Comparison of ENCODE assay signal across 8 mouse cellular contexts in the genomic region with DNA sequence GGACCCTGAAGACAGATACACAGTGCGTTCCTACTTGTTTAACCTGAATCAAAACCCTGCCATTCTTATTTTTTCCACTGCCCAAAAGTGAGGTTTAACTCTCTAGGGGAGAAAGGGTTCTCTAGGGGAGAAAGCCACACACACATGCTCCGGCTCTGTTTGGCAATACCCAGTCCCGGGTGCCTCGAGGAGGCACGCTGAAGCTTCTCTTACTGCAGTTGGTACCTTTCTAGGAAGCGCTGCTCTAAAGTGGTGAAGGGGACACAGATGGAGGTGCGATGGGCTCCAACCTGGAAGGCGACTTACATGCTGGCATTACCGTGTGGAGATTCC. TPM values are rescaled to one million over a fixed set of nuclear protein-coding genes. Genes with fewer than 3 reads are reported as not detected.
A peak's percentile ranks its signal among the peaks of the same experiment; 100 is the strongest.
DNase-seq lines count a peak whose midpoint lies in the region; ATAC-seq and TF ChIP-seq lines count a peak whose summit lies in the region.

No protein-coding gene starts in this region.

- H3K36me3 ChIP-seq in thymus, adult 2 months (ENCODE audit: control insufficient read depth, insufficient read depth, low read length), result no peaks in the 10 kb centered on the region
- H3K36me3 ChIP-seq in liver, embryonic 12.5 days, result no peaks in the 10 kb centered on the region
- no peaks in the 10 kb centered on the region for H3K36me3 ChIP-seq in stomach, embryonic 16.5 days (ENCODE audit: control insufficient read depth, insufficient read depth, low read length)

- WGBS in thymus, adult 2 months, result 14% methylated on average over 9 of the region's 9 CpGs
- WGBS in liver, embryonic 12.5 days (ENCODE audit: insufficient replicate concordance), result 4% methylated on average over 9 of the region's 9 CpGs
- 7% methylated on average over 9 of the region's 9 CpGs for WGBS in stomach, embryonic 16.5 days

- H3K9me3 ChIP-seq in liver, embryonic 12.5 days (replicated peaks), result no peaks in the 10 kb centered on the region
- H3K9me3 ChIP-seq in stomach, embryonic 16.5 days (replicated peaks; ENCODE audit: control insufficient read depth, low read length), result no peaks in the 10 kb centered on the region; the same call in 1 of the 2 replicates

- H3K27me3 ChIP-seq in thymus, adult 2 months (ENCODE audit: control insufficient read depth, insufficient read depth, low read length), result peaks cover 6% of the 10 kb centered on the region; the same call in 1 of the 2 replicates
- peaks cover 38% of the 10 kb centered on the region for H3K27me3 ChIP-seq in liver, embryonic 12.5 days (replicated peaks)
- H3K27me3 ChIP-seq in stomach, embryonic 16.5 days (ENCODE audit: control insufficient read depth, insufficient read depth, low read length), result no peaks in the 10 kb centered on the region; the same call in 1 of the 2 replicates

- DNase-seq in frontal cortex, adult 2 months (ENCODE audit: extremely low spot score in 1 of 2, low spot score in 1 of 2), result no peak
- DNase-seq in thymus, adult 2 months, result no peak
- no peak for DNase-seq in thymus, postnatal 25 days
- DNase-seq in ovary, postnatal 10 days (ENCODE audit: low spot score), result no peak
- no peak for DNase-seq in cerebellum, adult 11 months

- no peak overlapping the region for H3K9ac ChIP-seq in liver, embryonic 12.5 days
- H3K9ac ChIP-seq in stomach, embryonic 16.5 days (ENCODE audit: low read length), result peak overlapping the region; percentile 81

- peak; percentile 73 for ATAC-seq in frontal cortex, adult (ENCODE audit: low TSS enrichment)
- ATAC-seq in liver, embryonic 12.5 days, result no peak
- ATAC-seq in stomach, embryonic 16.5 days (ENCODE audit: insufficient read depth, low FRiP score), result no peak

- peak overlapping the region; percentile 1; the same call in 1 of the 2 replicates for H3K4me3 ChIP-seq in thymus, adult 2 months (ENCODE audit: control insufficient read depth, insufficient read depth, low read length)
- H3K4me3 ChIP-seq in liver, embryonic 12.5 days, result peak overlapping the region; percentile 58
- peak overlapping the region; percentile 79 for H3K4me3 ChIP-seq in stomach, embryonic 16.5 days (replicated peaks; ENCODE audit: low read length)

- no peaks in the 10 kb centered on the region for H3K4me1 ChIP-seq in thymus, adult 2 months (replicated peaks; ENCODE audit: control insufficient read depth, insufficient read depth, low read length)
- no peaks in the 10 kb centered on the region for H3K4me1 ChIP-seq in liver, embryonic 12.5 days
- H3K4me1 ChIP-seq in stomach, embryonic 16.5 days (ENCODE audit: control insufficient read depth, insufficient read depth, low read length), result no peaks in the 10 kb centered on the region

- no peak overlapping the region for H3K27ac ChIP-seq in thymus, adult 2 months (ENCODE audit: control insufficient read depth, insufficient read depth, low read length)
- no peak overlapping the region for H3K27ac ChIP-seq in liver, embryonic 12.5 days
- no peak overlapping the region for H3K27ac ChIP-seq in stomach, embryonic 16.5 days (ENCODE audit: low read length)

- no peak for TF ChIP-seq CTCF in thymus, adult 2 months (IDR thresholded peaks at IDR 0.05; ENCODE audit: borderline replicate concordance, control insufficient read depth, extremely low read depth, insufficient read depth, low read length, poor library complexity)

- no peak for TF ChIP-seq POLR2A in thymus, adult 2 months (IDR thresholded peaks at IDR 0.05; ENCODE audit: control insufficient read depth, extremely low read depth, insufficient read depth, low read length, poor library complexity)

- peak overlapping the region; percentile 74 for H3K4me2 ChIP-seq in liver, embryonic 12.5 days
- H3K4me2 ChIP-seq in stomach, embryonic 16.5 days (ENCODE audit: low read depth, low read length), result peak overlapping the region; percentile 100

RNA-seq across cellular contexts. Expression of a gene that starts 0.9 kb away (rescaled TPM):
- 1.4 and 2.5 TPM in 2 replicates for polyA plus RNA-seq in frontal cortex, adult 2 months (2012; rRNA removed)
- polyA plus RNA-seq in thymus, adult 2 months (2012; rRNA removed), result 0.93 and 1.1 TPM in 2 replicates
- 0.78 and 1.1 TPM in 2 replicates for polyA plus RNA-seq in liver, embryonic 12.5 days (2016; fragmentation: Nextera tagmentation; extraction: Ambion mirVana)
- polyA plus RNA-seq in stomach, embryonic 16.5 days (2015; fragmentation: Nextera tagmentation; extraction: Ambion mirVana), result 4.1 and 6.3 TPM in 2 replicates

Comparison
In these comparisons a context has a peak if more than half of its experiments do, and no peak if none do; other contexts are left out.
1. H3K4me3 ChIP-seq: peak in every context shown above with its lines; median percentile 79 in stomach, embryonic 16.5 days; 58 in liver, embryonic 12.5 days; 1 in thymus, adult 2 months.